Mouse (Mus musculus) bone marrow macrophage, adult 2 months (primary cell): Measurements from ENCODE around the gene Draxin.
A peak's percentile ranks its signal among the peaks of the same experiment; 100 is the strongest.

Experiments used
- CTCF ChIP-seq: IDR thresholded peaks from 2 replicates; pipeline ENCODE4 v1.5.1; 2012; ENCODE audit warnings: low read depth, mild to moderate bottlenecking, low read length, moderate library complexity
- POLR2A ChIP-seq: IDR thresholded peaks from 2 replicates; pipeline ENCODE4 v1.6.1; 2012; ENCODE audit warnings: mild to moderate bottlenecking, low read depth, low read length, borderline replicate concordance

- TF ChIP-seq CTCF (peak; percentile 79), POLR2A (no peak)
Observed at GRCm38 (mm10) chr4:148140098-148141011, 9.9 kb upstream of the Draxin start.
